Mouse (Mus musculus) CH12.LX (cell line): ENCODE measurements around the gene Asb17. TPM values are rescaled to one million over a fixed set of nuclear protein-coding genes. Genes with fewer than 3 reads are reported as not detected.

ENCODE experiments used
- DNase-seq: peaks from one replicate; pipeline ENCODE4 v3.0.0-alpha.2; 2013; ENCODE audit errors: extremely low read depth
- H3K27ac ChIP-seq: 2 replicates; pipeline ENCODE4 v1.5.1; 2012; ENCODE audit warnings: low read depth, mild to moderate bottlenecking, control low read depth, moderate library complexity; ENCODE audit not compliant: insufficient read depth
- H3K27me3 ChIP-seq: replicated peaks from 2 replicates; pipeline ENCODE3; 2012; ENCODE audit warnings: inconsistent platforms
- H3K36me3 ChIP-seq, 2 experiments: replicated peaks in 1 of 2; 2 replicates each; pipeline versions ENCODE3 to v1.6.1; 2012; ENCODE audit warnings: inconsistent platforms in 1 of 2, low read length in 1 of 2, mild to moderate bottlenecking in 1 of 2, mixed read lengths in 1 of 2, moderate library complexity in 1 of 2; ENCODE audit not compliant: control insufficient read depth in 1 of 2, insufficient read depth in 1 of 2
- H3K4me1 ChIP-seq, 2 experiments: 2 replicates each; pipeline ENCODE4 v1.6.1; 2012; ENCODE audit warnings: inconsistent platforms in 1 of 2, moderate library complexity in 1 of 2; ENCODE audit not compliant: insufficient read depth in 2 of 2, control insufficient read depth in 1 of 2
- H3K4me2 ChIP-seq: 2 replicates; pipeline ENCODE4 v1.6.1; 2012; ENCODE audit warnings: low read depth, mild to moderate bottlenecking, control low read depth; ENCODE audit not compliant: poor library complexity, insufficient read depth, severe bottlenecking
- H3K4me3 ChIP-seq, 3 experiments: fragments of 150-350 bp in 1 of 3; sonication (generic) in 1 of 3; replicated peaks in 1 of 3; 2 replicates each; pipeline versions ENCODE3 to v1.5.1; 2011 to 2012; ENCODE audit warnings: low read depth in 2 of 3, low read length in 2 of 3, mild to moderate bottlenecking in 2 of 3, moderate library complexity in 2 of 3, control low read depth in 1 of 3, improper control_type of control experiment in 1 of 3, inconsistent platforms in 1 of 3, mixed read lengths in 1 of 3; ENCODE audit not compliant: poor library complexity in 1 of 3
- H3K79me2 ChIP-seq: replicated peaks from 2 replicates; pipeline ENCODE4 v1.6.1; 2012; ENCODE audit warnings: mild to moderate bottlenecking, moderate library complexity; ENCODE audit not compliant: control insufficient read depth, poor library complexity, insufficient read depth, severe bottlenecking; ENCODE audit errors: extremely low read depth
- H3K9ac ChIP-seq: 2 replicates; pipeline ENCODE4 v1.6.1; 2012; ENCODE audit warnings: low read depth, mild to moderate bottlenecking, control low read depth, moderate library complexity; ENCODE audit not compliant: insufficient read depth
- H3K9me3 ChIP-seq: replicated peaks from 2 replicates; pipeline ENCODE3; 2012; ENCODE audit warnings: low read length, inconsistent platforms, mixed read lengths
- CHD1 ChIP-seq: IDR thresholded peaks from 2 replicates; pipeline ENCODE4 v1.6.1; 2012; ENCODE audit warnings: low read depth, low read length, improper control_type of control experiment, inconsistent platforms
- CHD2 ChIP-seq: IDR thresholded peaks from 2 replicates; pipeline ENCODE4 v1.6.1; 2011; ENCODE audit warnings: low read length, improper control_type of control experiment
- CTCF ChIP-seq, 2 experiments: IDR thresholded peaks in 1 of 2; conservative IDR thresholded peaks in 1 of 2; 2 replicates each; pipeline ENCODE4 v1.5.1; 2011 to 2012; ENCODE audit warnings: low read depth in 2 of 2, low read length in 2 of 2, improper control_type of control experiment in 1 of 2, inconsistent platforms in 1 of 2, mild to moderate bottlenecking in 1 of 2, moderate library complexity in 1 of 2
- E2F4 ChIP-seq: IDR thresholded peaks from 2 replicates; pipeline ENCODE4 v1.6.1; 2011; ENCODE audit warnings: low read depth, low read length, improper control_type of control experiment; ENCODE audit not compliant: insufficient replicate concordance
- HCFC1 ChIP-seq: IDR thresholded peaks from 2 replicates; pipeline ENCODE4 v1.6.1; 2012; ENCODE audit warnings: low read depth, mild to moderate bottlenecking, inconsistent platforms, low read length, improper control_type of control experiment
- JUN ChIP-seq: IDR thresholded peaks from 2 replicates; pipeline ENCODE4 v1.6.1; 2011; ENCODE audit warnings: low read depth, mild to moderate bottlenecking, low read length, improper control_type of control experiment, moderate library complexity; ENCODE audit not compliant: insufficient read depth
- MAZ ChIP-seq: IDR thresholded peaks from 2 replicates; pipeline ENCODE4 v1.6.1; 2012; ENCODE audit warnings: low read depth, mild to moderate bottlenecking, inconsistent platforms, low read length, improper control_type of control experiment, moderate library complexity
- MYC ChIP-seq: IDR thresholded peaks from 2 replicates; pipeline ENCODE4 v1.6.1; 2011; ENCODE audit warnings: low read depth, mild to moderate bottlenecking, improper control_type of control experiment, low read length
- NRF1 ChIP-seq: IDR thresholded peaks from 2 replicates; pipeline ENCODE4 v1.6.1; 2014; ENCODE audit warnings: low read depth, mild to moderate bottlenecking, inconsistent platforms, low read length, improper control_type of control experiment, moderate library complexity
- RAD21 ChIP-seq: IDR thresholded peaks from 2 replicates; pipeline ENCODE4 v1.6.1; 2011; ENCODE audit warnings: low read depth, mild to moderate bottlenecking, low read length, improper control_type of control experiment, moderate library complexity
- RCOR1 ChIP-seq: conservative IDR thresholded peaks from 2 replicates; pipeline ENCODE4 v1.6.1; 2012; ENCODE audit warnings: low read depth, mild to moderate bottlenecking, inconsistent platforms, low read length, improper control_type of control experiment
- SIN3A ChIP-seq: IDR thresholded peaks from 2 replicates; pipeline ENCODE4 v1.6.1; 2012; ENCODE audit warnings: low read length, improper control_type of control experiment, inconsistent platforms
- SMC3 ChIP-seq: IDR thresholded peaks from 2 replicates; pipeline ENCODE4 v1.6.1; 2011; ENCODE audit warnings: low read depth, low read length, improper control_type of control experiment
- UBTF ChIP-seq: IDR thresholded peaks from 2 replicates; pipeline ENCODE4 v1.6.1; 2012; ENCODE audit warnings: low read depth, mild to moderate bottlenecking, inconsistent platforms, low read length, improper control_type of control experiment, moderate library complexity
- USF2 ChIP-seq: conservative IDR thresholded peaks from 2 replicates; pipeline ENCODE4 v1.6.1; 2011; ENCODE audit warnings: low read depth, low read length, improper control_type of control experiment
- ZC3H11A ChIP-seq: IDR thresholded peaks from 2 replicates; pipeline ENCODE4 v1.6.1; 2012; ENCODE audit warnings: low read depth, mild to moderate bottlenecking, inconsistent platforms, low read length, improper control_type of control experiment
- dilution Hi-C: fragments of 300-500 bp; cut with MboI; formaldehyde crosslinking; loops from 2 replicates; pipeline ENCODE4 v1.14.3; 2020; ENCODE audit warnings: low sequenced_read_pairs; ENCODE audit not compliant: extremely low pct_unique_long_range_greater_than_20kb, extremely low pct_ligation_motif_present
- in situ Hi-C: fragments of 300-500 bp; cut with MboI; formaldehyde crosslinking; loops from 3 replicates; pipeline ENCODE4 v1.14.3; 2019; ENCODE audit warnings: low sequenced_read_pairs, low pct_ligation_motif_present, low pct_unique_long_range_greater_than_20kb, mixed read lengths
- polyA plus RNA-seq: library from polyadenylated mRNA; unstranded; fragments of >175 nt; gene quantifications from 2 replicates; pipeline ENCODE4 v1.2.1, GENCODE M21; 2012; ENCODE audit warnings: low read depth; ENCODE audit not compliant: insufficient read length
- total RNA-seq, 2 experiments: library from RNA; depleted of rRNA; stranded (reverse); fragments of 300-350 nt in 1 of 2; fragments of >200 nt in 1 of 2; gene quantifications; 2 replicates each; pipeline ENCODE4 v1.2.3; 2012 to 2014

The Asb17 gene
- total and polyA plus RNA-seq, 3 experiments = 0.13 to 0.27 TPM; not detected in 1

GRCm38 (mm10) chr3:153867149-153868136, 23.4 kb downstream of the Asb17 start:
- TF ChIP-seq NRF1 (no peak), RAD21 (peak; percentile 12), CTCF (conservative IDR thresholded peaks at IDR 0.05 in 1 of 2, IDR thresholded peaks at IDR 0.05 in 1 of 2; ENCODE audit: low read depth in 2 of 2, low read length in 2 of 2) (peak in 1 of 2 experiments; percentile 38; a peak in 2 of 4 replicates), UBTF (no peak), SMC3 (no peak)
- Histone ChIP-seq H3K4me3 (no peak overlapping the region), H3K4me2 (no peak overlapping the region)

GRCm38 (mm10) chr3:153871396-153871795, 27.4 kb downstream of the Asb17 start:
- no peaks in the 10 kb centered on the region; the same call in 1 of the 2 replicates for H3K79me2 ChIP-seq
- in situ Hi-C loops = no loop called here
- dilution Hi-C loops = no loop called here

More at GRCm38 (mm10) chr3:153867149-153868136, 23.4 kb downstream of the Asb17 start:
- Histone ChIP-seq H3K27me3 (no peaks in the 10 kb centered on the region), H3K27ac (no peak overlapping the region), H3K9me3 (no peaks in the 10 kb centered on the region), H3K9ac (no peak overlapping the region), H3K4me1 (peaks cover 0 to 6% of the 10 kb centered on the region in 2 experiments; a peak in 2 of 4 replicates), H3K36me3 (peaks cover 0 to 2% of the 10 kb centered on the region in 2 experiments), H3K79me2 (no peaks in the 10 kb centered on the region; the same call in 1 of the 2 replicates)
- no peak for DNase-seq
- in situ Hi-C loops = no loop called here
- dilution Hi-C loops = no loop called here

DNA sequence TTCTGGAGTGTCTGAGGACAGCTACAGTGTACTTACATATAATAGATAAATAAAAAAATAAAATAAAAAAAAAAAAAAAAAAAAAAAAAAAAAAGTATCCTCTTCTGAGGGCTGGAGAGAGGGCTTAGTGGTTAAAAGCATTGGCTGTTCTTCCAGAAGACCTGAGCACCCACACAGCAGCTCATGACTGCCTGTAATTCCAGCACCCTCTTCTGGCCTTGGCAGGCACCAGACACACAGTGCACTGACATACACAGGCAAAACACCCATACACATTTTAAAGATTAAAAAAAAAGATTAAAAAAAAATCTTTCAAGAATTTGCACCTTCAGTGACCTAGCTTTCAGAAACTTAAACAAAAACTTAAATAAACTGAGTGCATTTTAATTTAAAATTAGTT, 42.3 kb downstream of the Asb17 start:
- no peak for DNase-seq
- no peaks in the 10 kb centered on the region for H3K27me3 ChIP-seq
- no peaks in the 10 kb centered on the region for H3K9me3 ChIP-seq
- peaks cover 0 to 3% of the 10 kb centered on the region in 2 experiments for H3K36me3 ChIP-seq
- peaks cover 0 to 9% of the 10 kb centered on the region in 2 experiments; a peak in 2 of 4 replicates for H3K4me1 ChIP-seq
- TF ChIP-seq RAD21 = peak; percentile 61
- no peak for TF ChIP-seq ZC3H11A
- peak in 1 of 2 experiments; percentile 61; a peak in 2 of 4 replicates for TF ChIP-seq CTCF (conservative IDR thresholded peaks at IDR 0.05 in 1 of 2, IDR thresholded peaks at IDR 0.05 in 1 of 2; ENCODE audit: low read depth in 2 of 2, low read length in 2 of 2)
- TF ChIP-seq UBTF = no peak
- peak; percentile 25; the same call in 1 of the 2 replicates for TF ChIP-seq SMC3
- dilution Hi-C loops (no loop called here), in situ Hi-C loops (no loop called here)
- no peak overlapping the region for H3K9ac ChIP-seq
- H3K27ac ChIP-seq = no peak overlapping the region
- H3K4me3 ChIP-seq = no peak overlapping the region
- no peaks in the 10 kb centered on the region for H3K79me2 ChIP-seq
- no peak overlapping the region for H3K4me2 ChIP-seq

More at GRCm38 (mm10) chr3:153871396-153871795, 27.4 kb downstream of the Asb17 start:
- H3K27me3 ChIP-seq = no peaks in the 10 kb centered on the region
- no peaks in the 10 kb centered on the region for H3K4me1 ChIP-seq
- H3K4me3 ChIP-seq = no peak overlapping the region
- no peak for DNase-seq
- TF ChIP-seq NRF1 (no peak), MYC (no peak), SIN3A (no peak), USF2 (no peak), JUN (no peak), HCFC1 (no peak), CHD2 (no peak), E2F4 (no peak), MAZ (no peak), CHD1 (no peak), RAD21 (no peak), SMC3 (no peak), RCOR1 (no peak)
- H3K27ac ChIP-seq = no peak overlapping the region
- H3K9ac ChIP-seq = no peak overlapping the region
- H3K4me2 ChIP-seq = no peak overlapping the region
- no peaks in the 10 kb centered on the region for H3K9me3 ChIP-seq
- H3K36me3 ChIP-seq = peaks cover 0 to 2% of the 10 kb centered on the region in 2 experiments
